Mouse (Mus musculus) limb, embryonic 12.5 days (tissue): Measurements from ENCODE around the gene Nhlrc4. TPM values are rescaled to one million over a fixed set of nuclear protein-coding genes. Genes with fewer than 3 reads are reported as not detected.

Experiments
- ATAC-seq: fragments of 200-750 bp; cut with Nextera tagmentation; 2 replicates; pipeline ENCODE4 v1.8.0; 2017; ENCODE audit warnings: low read depth, moderate TSS enrichment; ENCODE audit not compliant: insufficient number of reproducible peaks, insufficient read depth, low FRiP score, low TSS enrichment
- H3K27ac ChIP-seq: fragments of 300-500 bp; sonication (generic); 2 replicates; pipeline ENCODE4 v1.5.1; 2016; ENCODE audit warnings: mild to moderate bottlenecking, moderate library complexity
- H3K27me3 ChIP-seq: fragments of 300-500 bp; sonication (generic); 2 replicates; pipeline ENCODE4 v1.6.1; 2016; ENCODE audit warnings: mild to moderate bottlenecking, moderate library complexity
- H3K36me3 ChIP-seq: fragments of 300-500 bp; sonication (generic); 2 replicates; pipeline ENCODE4 v1.6.1; 2016; ENCODE audit warnings: mild to moderate bottlenecking, moderate library complexity
- H3K4me1 ChIP-seq: fragments of 300-500 bp; sonication (generic); replicated peaks from 2 replicates; pipeline ENCODE4 v1.6.1; 2016
- H3K4me2 ChIP-seq: fragments of 300-500 bp; sonication (generic); 2 replicates; pipeline ENCODE4 v1.6.1; 2016; ENCODE audit warnings: mild to moderate bottlenecking, moderate library complexity
- H3K4me3 ChIP-seq: fragments of 300-500 bp; sonication (generic); replicated peaks from 2 replicates; pipeline ENCODE4 v1.5.1; 2016; ENCODE audit warnings: mild to moderate bottlenecking
- H3K9ac ChIP-seq: fragments of 300-500 bp; sonication (generic); replicated peaks from 2 replicates; pipeline ENCODE4 v1.6.1; 2016; ENCODE audit warnings: mild to moderate bottlenecking, moderate library complexity
- H3K9me3 ChIP-seq: fragments of 300-500 bp; sonication (generic); 2 replicates; pipeline ENCODE4 v1.6.1; 2016; ENCODE audit warnings: mild to moderate bottlenecking, moderate library complexity
- WGBS: fragments of 180-500 bp; shearing (Covaris S2); methylation state at CpG from one replicate; pipeline ENCODE4 v1.1.7; 2016; 5-methylcytosine and 5-hydroxymethylcytosine counted together
- polyA plus RNA-seq: library from polyadenylated mRNA; unstranded; fragments of >200 nt; fragmentation: Nextera tagmentation; extraction: Ambion mirVana; gene quantifications from 2 replicates; pipeline ENCODE4 v1.2.1, GENCODE M21; 2016

Nhlrc4 gene
- 0.13 and 0.74 TPM in 2 replicates for polyA plus RNA-seq

GRCm38 (mm10) chr17:25944366-25945163 lies at the start of gene Nhlrc4, which contains the start of gene Pigq:
Gene Nhlrc4 (minus strand): TSS chr17:25944961.
Gene Pigq (minus strand): TSS chr17:25944936.
- ATAC-seq: no peak
- 57% methylated on average over 6 of the region's 6 CpGs for WGBS
- Histone ChIP-seq H3K9ac (no peak within 1 kb of the TSS), H3K27me3 (peaks cover 7% of the 10 kb centered on the region), H3K36me3 (no peaks in the 10 kb centered on the region; the same call in 1 of the 2 replicates), H3K9me3 (no peaks in the 10 kb centered on the region), H3K27ac (no peak within 1 kb of the TSS), H3K4me2 (no peak within 1 kb of the TSS; the same call in 1 of the 2 replicates), H3K4me3 (no peak within 1 kb of the TSS), H3K4me1 (peaks cover 13% of the 10 kb centered on the region)

- Histone ChIP-seq H3K4me2 (no peak overlapping the region), H3K4me1 (no peaks in the 10 kb centered on the region), H3K27ac (no peak overlapping the region), H3K9me3 (no peaks in the 10 kb centered on the region), H3K9ac (no peak overlapping the region), H3K27me3 (no peaks in the 10 kb centered on the region), H3K36me3 (peaks cover 85% of the 10 kb centered on the region), H3K4me3 (no peak overlapping the region)
- no peak for ATAC-seq
- WGBS: 88% methylated on average over 3 of the region's 3 CpGs
These were observed 48.7 kb upstream of the Nhlrc4 start for GRCm38 (mm10) chr17:25993489-25993888.

- 97% methylated on average over 4 of the region's 4 CpGs for WGBS
- Histone ChIP-seq H3K9ac (no peak overlapping the region), H3K4me2 (no peak overlapping the region), H3K36me3 (peaks cover 75% of the 10 kb centered on the region), H3K27me3 (no peaks in the 10 kb centered on the region), H3K27ac (no peak overlapping the region), H3K4me3 (no peak overlapping the region), H3K4me1 (no peaks in the 10 kb centered on the region), H3K9me3 (no peaks in the 10 kb centered on the region)
- no peak for ATAC-seq
These were observed 47.5 kb upstream of the Nhlrc4 start for GRCm38 (mm10) chr17:25992274-25992673.

GRCm38 (mm10) chr17:25990331-25990730 lies 45.6 kb upstream of the Nhlrc4 start:
- WGBS: 90% methylated on average over 5 of the region's 5 CpGs

GRCm38 (mm10) chr17:25985306-25986294 lies 40.8 kb upstream of the Nhlrc4 start, which contains the start of gene Capn15:
Gene Capn15 (minus strand): TSS chr17:25985796.
- Histone ChIP-seq H3K4me2 (peak within 1 kb of the TSS; percentile 81), H3K27ac (peak within 1 kb of the TSS; percentile 87), H3K4me3 (peak within 1 kb of the TSS; percentile 82), H3K9me3 (no peaks in the 10 kb centered on the region), H3K4me1 (peaks cover 25% of the 10 kb centered on the region), H3K36me3 (peaks cover 19% of the 10 kb centered on the region), H3K9ac (peak within 1 kb of the TSS; percentile 91), H3K27me3 (no peaks in the 10 kb centered on the region)
- WGBS: under 1% methylated on average over 91 of the region's 91 CpGs
- peak; percentile 99 for ATAC-seq

More at GRCm38 (mm10) chr17:25990331-25990730, 45.6 kb upstream of the Nhlrc4 start:
- no peak overlapping the region for H3K4me3 ChIP-seq
- H3K4me2 ChIP-seq: no peak overlapping the region
- H3K27ac ChIP-seq: no peak overlapping the region
- no peaks in the 10 kb centered on the region for H3K9me3 ChIP-seq
- H3K9ac ChIP-seq: 0 out of 2 replicates have a peak overlapping the region, but pooled peaks have one; percentile 8
- H3K36me3 ChIP-seq: peaks cover 62% of the 10 kb centered on the region
- 0 out of 2 replicates have a peak, but pooled peaks cover 3% of the 10 kb centered on the region for H3K4me1 ChIP-seq
- ATAC-seq: no peak
- no peaks in the 10 kb centered on the region for H3K27me3 ChIP-seq

GRCm38 (mm10) chr17:25984556-25985305 lies 40.0 kb upstream of the Nhlrc4 start:
- Histone ChIP-seq H3K4me2 (peak overlapping the region; percentile 81), H3K27me3 (no peaks in the 10 kb centered on the region), H3K27ac (peak overlapping the region; percentile 87), H3K9me3 (no peaks in the 10 kb centered on the region), H3K4me1 (peaks cover 25% of the 10 kb centered on the region), H3K4me3 (peak overlapping the region; percentile 82), H3K9ac (peak overlapping the region; percentile 91), H3K36me3 (peaks cover 10% of the 10 kb centered on the region)
- ATAC-seq: no peak
- 13% methylated on average over 17 of the region's 17 CpGs for WGBS

- peak overlapping the region; percentile 82 for H3K4me3 ChIP-seq
- H3K4me2 ChIP-seq: peak overlapping the region; percentile 81
- peaks cover 8% of the 10 kb centered on the region; the same call in 1 of the 2 replicates for H3K36me3 ChIP-seq
- H3K9me3 ChIP-seq: no peaks in the 10 kb centered on the region
- ATAC-seq: no peak
- H3K4me1 ChIP-seq: peaks cover 25% of the 10 kb centered on the region
- H3K9ac ChIP-seq: no peak overlapping the region
- WGBS: 94% methylated on average over 1 of the region's 1 CpGs
- no peaks in the 10 kb centered on the region for H3K27me3 ChIP-seq
- no peak overlapping the region for H3K27ac ChIP-seq
These were observed 39.3 kb upstream of the Nhlrc4 start for GRCm38 (mm10) chr17:25984066-25984465.

GRCm38 (mm10) chr17:25982913-25983312 lies 38.2 kb upstream of the Nhlrc4 start:
- Histone ChIP-seq H3K4me1 (peaks cover 25% of the 10 kb centered on the region), H3K36me3 (peaks cover 12% of the 10 kb centered on the region; the same call in 1 of the 2 replicates), H3K9ac (no peak overlapping the region), H3K27me3 (no peaks in the 10 kb centered on the region), H3K27ac (no peak overlapping the region), H3K4me3 (no peak overlapping the region), H3K4me2 (no peak overlapping the region), H3K9me3 (no peaks in the 10 kb centered on the region)
- 87% methylated on average over 3 of the region's 3 CpGs for WGBS
- no peak for ATAC-seq

- Histone ChIP-seq H3K36me3 (peaks cover 16% of the 10 kb centered on the region; the same call in 1 of the 2 replicates), H3K4me2 (no peak overlapping the region), H3K9ac (no peak overlapping the region), H3K4me3 (no peak overlapping the region), H3K9me3 (no peaks in the 10 kb centered on the region), H3K4me1 (peaks cover 21% of the 10 kb centered on the region), H3K27ac (no peak overlapping the region), H3K27me3 (no peaks in the 10 kb centered on the region)
- no peak for ATAC-seq
- WGBS: 90% methylated on average over 5 of the region's 5 CpGs
These were observed 36.1 kb upstream of the Nhlrc4 start for GRCm38 (mm10) chr17:25980854-25981253.
